Mouse (Mus musculus) large intestine, adult 2 months (tissue): Measurements from ENCODE around the gene Nrbp1. TPM values are rescaled to one million over a fixed set of nuclear protein-coding genes. Genes with fewer than 3 reads are reported as not detected.

Source experiments
- DNase-seq: peaks from one replicate; pipeline ENCODE4 v3.0.0-alpha.2; 2012; ENCODE audit warnings: low read depth, low spot score
- WGBS: fragments of 180-500 bp; shearing (Covaris S2); methylation state at CpG from one replicate; pipeline ENCODE4 v1.1.7; 2018; 5-methylcytosine and 5-hydroxymethylcytosine counted together
- polyA plus RNA-seq: library from polyadenylated mRNA; depleted of rRNA; stranded (reverse); fragments of >200 nt; gene quantifications from 2 replicates; pipeline ENCODE4 v1.2.3, GENCODE M21; 2012; rRNA removed

Gene Nrbp1
- polyA plus RNA-seq = 143 and 149 TPM in 2 replicates

DNA sequence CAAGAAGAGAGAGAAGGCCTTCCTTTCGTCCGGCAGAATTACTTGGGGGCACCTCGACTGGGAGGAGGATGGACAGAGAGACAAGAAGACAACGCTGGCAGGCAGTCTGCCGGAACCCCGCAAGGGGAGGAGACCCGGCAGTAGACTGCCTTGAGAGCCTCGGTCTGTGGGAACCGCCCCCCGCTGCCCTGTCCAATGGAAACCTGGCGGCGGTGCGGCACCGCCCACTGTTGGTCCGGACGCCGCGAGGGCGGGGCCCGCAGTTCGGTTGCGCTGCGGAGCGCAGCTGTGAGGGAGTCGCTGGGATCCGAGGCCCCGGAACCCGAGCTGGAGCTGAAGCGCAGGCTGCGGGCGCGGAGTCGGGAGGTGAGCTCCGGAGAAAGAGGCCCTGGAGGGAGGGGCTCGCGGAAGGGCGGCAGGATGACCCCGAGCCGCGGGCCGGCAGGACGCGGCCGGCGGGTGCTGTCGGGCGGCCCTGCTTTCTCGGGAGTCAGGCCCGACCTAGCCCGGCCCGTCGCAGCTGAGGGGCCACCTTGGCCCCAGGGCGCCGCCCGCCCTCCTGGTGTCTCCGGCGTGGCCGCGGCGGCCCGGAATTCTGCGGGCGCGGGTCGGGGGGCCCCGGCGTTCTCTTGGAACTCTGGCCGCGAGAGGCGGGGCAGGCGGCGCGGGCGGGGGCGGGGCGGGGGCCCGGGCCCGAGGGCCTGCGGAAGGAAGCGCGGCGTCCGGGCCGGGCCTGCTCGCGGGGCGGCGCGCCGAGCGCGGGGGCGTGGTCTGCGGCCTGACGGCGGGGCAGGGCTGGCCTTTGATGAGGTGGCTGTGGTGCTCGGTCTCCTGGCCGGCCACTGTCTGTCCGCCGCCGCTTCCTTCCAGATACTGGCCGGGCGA lies at the start of gene Nrbp1, which contains the start of gene Gm9970:
Nrbp1 (plus strand) TSS at position 228 of the 885 bp plus-strand sequence.
Gm9970 (minus strand) TSS at position 596 of the 885 bp plus-strand sequence.
- WGBS = under 1% methylated on average over 96 of the region's 103 CpGs
- no peak for DNase-seq

DNA sequence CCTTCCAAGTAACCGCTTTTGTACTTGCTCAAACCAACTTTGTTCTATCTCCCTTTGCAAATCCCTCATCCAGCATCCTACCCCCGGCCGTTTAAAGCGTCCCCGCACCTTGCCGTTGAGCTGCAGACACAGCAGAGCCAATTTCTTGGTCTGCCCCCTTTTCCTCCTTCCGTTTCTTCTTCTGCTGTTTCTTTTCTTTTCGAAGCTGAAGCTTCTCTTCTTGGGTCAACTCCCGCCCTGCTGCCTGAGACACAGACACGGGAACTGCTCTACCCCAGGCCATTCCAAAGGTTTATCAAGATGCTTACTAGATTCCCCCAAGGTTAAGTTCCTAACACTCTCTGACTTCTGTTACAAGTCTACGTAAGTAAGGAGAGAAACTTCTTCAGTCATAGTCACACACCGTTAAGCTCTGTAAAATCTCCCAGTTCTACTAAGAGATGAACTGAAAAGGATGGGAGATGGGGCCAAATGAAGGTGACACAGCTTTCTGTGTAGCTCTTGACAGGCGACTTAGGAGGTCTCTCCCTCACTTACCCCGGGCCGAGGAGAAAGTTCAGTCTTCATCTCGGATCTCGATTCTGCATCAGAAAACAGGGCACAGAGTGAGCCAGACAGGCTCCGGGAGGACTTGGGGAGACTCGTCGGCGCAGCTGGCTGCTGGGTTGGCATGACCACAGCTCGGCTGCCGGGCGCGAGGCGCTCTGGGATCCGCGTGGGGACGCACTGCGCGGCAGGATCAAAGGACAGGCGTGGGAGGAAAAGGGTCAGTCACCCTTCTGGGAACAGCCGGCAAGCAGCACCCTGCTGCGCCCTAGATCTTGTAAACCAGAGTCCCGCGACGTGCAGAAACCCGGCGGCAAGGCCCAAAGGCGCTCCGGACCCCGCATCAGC lies 48.4 kb upstream of the Nrbp1 start:
- 6% methylated on average over 42 of the region's 42 CpGs for WGBS
- peak; percentile 76 for DNase-seq

DNA sequence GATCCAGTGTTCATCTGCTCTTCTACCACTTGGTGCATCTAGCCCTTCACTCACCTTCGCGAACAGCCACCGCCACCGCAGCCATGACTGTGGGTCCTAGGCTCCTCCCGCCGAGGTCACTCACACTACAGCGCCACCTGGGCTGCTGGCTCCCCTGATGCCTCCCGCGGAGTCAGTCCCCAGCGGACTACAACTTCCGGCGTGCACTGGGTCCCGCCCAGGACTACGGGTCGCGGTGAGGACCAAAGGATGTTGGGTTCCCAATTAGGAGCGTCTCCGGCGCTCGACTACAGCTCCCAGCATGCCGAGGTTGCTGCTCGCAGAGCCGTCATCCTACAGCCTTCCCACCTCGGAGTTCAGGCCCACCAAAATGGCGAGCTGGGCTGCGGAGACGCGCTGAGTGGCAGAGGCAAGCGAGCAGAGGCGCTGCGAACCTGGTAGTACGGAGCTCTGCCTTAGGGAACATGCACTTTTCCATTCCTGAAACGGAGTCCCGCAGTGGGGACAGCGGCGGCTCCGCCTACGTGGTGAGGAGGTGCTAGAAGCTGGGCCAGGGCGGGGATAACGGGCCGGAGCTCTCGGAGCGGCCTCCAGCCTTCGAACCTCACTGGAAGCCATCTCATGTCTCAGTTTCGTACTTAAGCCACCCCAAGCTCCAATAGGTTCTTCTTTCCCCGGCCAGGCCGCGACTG lies 47.6 kb upstream of the Nrbp1 start, which contains the start of the genes Snx17 and Eif2b4:
Snx17 (plus strand) TSS at position 289 of the 692 bp plus-strand sequence.
Eif2b4 (minus strand) TSS at position 492 of the 692 bp plus-strand sequence.
- under 1% methylated on average over 48 of the region's 48 CpGs for WGBS
- peak; percentile 98 for DNase-seq

DNA sequence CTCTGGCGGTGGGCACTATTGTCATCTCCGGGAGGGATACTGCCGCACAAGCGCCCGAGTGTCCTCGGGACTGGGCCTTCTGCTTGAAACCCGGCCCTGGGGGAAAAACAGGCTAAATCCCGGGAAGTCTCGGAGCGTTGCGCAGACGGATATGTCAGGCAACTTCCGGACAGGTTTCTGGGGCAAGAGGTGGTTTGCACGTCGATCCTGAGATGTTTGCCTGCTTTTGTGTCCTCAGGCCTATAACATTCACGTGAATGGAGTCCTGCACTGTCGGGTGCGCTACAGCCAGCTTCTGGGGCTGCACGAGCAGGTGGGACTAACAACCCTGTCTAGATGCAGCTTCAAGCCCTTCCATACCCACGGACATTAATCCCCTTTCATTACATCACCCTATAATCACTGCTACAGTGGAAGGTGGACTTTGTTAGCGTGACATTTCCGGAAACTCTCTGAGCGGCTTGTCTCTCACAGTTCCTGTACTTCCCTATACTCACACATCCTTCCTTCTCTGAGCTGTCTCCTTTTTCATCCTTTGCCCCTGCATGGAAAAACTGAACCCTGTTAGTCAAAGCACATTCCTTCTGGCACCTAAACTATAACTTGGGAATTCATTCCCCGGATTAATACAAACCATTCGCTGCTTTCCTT lies 46.9 kb upstream of the Nrbp1 start:
- WGBS = 6% methylated on average over 25 of the region's 25 CpGs

DNA sequence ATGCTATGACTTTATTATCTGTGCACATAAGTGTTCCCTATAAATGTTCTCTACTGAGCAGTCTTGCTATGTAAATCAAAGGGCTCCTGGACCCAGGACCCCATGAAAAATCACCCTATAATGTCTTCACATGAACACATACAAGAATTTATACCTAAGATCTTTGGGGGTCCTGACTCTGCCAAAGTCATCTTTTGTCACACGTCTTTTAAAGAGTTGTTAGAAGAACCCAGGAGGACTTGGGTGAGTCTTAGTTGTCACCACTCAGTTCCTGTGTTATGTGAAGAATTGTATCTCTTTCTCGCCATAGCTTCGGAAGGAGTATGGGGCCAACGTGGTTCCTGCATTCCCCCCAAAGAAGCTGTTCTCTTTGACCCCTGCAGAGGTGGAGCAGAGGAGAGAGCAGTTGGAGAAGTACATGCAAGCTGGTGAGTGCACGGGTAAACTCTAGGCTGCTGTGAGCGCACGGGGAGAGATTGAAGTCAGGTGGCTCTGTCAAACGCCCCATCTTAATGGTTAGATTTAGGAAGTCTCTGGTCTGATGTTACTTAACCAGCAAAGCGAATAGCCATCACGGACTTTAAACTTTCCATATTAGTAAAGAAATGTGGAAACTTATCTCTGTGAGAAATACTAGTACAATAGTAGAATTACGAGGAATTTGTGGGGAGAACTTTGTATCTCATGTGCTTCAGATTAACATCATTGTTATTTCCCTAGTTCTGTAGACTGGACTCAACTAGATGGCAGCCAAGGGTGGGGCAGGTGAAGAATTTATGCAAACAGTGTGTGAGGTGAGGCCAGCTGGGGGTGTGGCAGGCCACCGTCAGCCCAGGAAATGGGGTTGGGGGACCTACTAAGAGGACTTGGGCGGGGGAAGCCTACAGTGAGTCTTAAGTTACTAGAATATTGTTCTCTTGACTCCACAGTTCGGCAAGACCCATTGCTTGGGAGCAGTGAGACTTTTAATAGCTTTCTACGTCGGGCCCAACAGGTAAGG lies 45.9 kb upstream of the Nrbp1 start:
- WGBS = 83% methylated on average over 16 of the region's 16 CpGs
- no peak for DNase-seq

More for the DNA sequence above, 46.9 kb upstream of the Nrbp1 start:
- no peak for DNase-seq

DNA sequence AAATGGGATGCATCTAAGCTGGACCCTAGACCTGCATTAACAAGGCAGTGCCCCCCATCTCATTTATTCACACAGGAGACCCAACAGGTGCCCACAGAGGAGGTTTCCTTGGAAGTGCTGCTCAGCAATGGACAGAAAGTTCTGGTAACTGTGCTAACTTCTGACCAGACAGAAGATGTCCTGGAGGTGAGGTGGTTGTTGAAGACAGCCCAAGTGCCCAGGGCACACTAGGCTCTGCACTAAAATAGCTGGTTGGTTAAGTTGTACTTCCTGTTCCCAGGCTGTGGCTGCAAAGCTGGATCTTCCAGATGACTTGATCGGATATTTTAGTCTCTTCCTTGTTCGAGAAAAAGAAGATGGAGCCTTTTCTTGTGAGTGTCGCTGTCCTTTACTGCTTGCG lies 45.0 kb upstream of the Nrbp1 start:
- WGBS = 83% methylated on average over 4 of the region's 4 CpGs
- DNase-seq = no peak

DNA sequence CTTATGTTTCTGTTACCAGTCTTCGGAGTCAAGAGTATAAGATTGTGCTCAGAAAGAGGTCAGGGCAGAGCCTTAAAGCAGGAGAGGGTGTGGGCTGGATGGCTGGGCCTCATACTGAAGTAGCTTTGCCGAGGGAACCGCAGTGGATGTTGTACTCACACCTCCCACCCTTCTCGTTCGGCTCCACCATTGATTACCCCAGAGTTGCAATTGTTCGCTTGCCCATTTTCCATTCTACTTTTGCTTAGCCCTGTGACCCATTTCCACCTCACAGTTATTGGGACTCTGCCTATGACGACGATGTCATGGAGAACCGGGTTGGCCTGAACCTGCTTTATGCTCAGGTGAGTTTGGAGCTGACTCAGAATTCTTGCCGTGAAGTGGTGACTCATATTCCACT lies 44.5 kb upstream of the Nrbp1 start:
- 84% methylated on average over 10 of the region's 10 CpGs for WGBS

DNA sequence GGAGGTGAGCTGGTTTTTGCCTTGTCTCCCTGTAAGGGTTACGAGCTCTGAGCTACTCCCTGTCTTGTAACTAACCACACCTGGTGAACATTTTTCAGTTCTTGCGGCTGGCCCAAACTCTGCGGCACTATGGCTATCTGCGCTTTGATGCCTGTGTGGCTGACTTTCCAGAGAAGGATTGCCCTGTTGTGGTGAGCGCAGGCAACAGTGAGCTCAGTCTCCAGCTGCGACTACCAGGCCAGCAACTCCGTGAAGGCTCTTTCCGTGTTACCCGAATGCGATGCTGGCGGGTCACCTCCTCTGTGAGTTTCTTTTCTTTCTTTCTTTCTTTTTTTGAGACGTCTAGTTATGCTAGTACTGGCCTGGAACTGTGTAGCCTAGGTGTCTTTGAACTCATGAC lies 43.6 kb upstream of the Nrbp1 start:
- 92% methylated on average over 12 of the region's 12 CpGs for WGBS
- DNase-seq = no peak

More for the DNA sequence above, 44.5 kb upstream of the Nrbp1 start:
- DNase-seq = no peak

DNA sequence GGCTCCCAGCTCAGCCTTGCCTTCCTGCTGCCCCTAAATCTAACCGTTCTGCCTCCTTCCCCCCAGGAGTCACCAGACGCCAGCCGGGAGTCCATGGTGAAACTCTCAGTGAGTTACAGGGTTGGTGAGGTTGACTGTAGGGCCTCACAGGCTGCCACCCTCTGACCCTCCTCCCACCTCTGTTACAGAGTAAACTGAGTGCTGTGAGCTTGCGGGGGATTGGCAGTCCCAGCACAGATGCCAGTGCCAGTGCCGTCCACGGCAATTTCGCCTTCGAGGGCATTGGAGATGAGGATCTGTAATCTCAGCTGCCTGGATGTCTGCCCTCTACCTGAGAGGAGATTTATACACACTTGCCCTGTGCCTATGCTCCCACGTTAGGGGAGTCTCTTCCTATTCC lies 42.5 kb upstream of the Nrbp1 start:
- no peak for DNase-seq
- 76% methylated on average over 9 of the region's 9 CpGs for WGBS

DNA sequence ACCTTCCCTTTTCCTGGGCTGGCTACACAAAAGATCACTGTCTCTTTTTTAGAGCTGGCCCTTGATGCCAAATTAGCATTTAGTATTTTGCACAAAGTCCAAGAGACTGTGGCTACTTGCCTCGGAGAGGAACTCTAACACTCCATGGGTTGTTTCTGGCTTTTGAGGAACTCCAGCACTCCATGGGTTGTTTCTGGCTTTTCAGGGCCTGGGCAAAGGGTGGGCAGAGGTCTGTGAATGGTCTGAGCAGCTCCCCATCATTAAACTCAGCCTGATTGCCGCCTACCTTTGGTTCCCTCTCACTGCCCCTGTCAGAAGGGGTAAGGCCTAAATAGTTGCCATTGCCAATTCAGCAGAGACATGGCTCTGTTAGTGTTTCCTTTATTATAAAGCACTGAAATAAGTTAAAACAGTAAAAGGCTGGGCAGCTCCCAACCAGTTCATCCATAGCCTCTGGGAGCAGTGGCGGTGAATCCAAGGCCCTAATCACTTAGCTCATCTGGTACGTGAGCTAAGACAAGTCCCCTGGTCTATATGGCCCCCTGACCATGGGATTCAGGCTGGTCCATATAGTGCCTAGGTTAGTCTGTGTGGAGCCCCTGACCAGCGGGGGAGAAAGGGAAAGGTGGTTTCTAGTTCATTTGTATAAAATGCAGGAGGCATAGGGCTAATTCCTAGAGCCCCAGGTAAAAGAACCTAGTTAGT lies 41.9 kb upstream of the Nrbp1 start:
- 77% methylated on average over 5 of the region's 5 CpGs for WGBS
- no peak for DNase-seq

DNA sequence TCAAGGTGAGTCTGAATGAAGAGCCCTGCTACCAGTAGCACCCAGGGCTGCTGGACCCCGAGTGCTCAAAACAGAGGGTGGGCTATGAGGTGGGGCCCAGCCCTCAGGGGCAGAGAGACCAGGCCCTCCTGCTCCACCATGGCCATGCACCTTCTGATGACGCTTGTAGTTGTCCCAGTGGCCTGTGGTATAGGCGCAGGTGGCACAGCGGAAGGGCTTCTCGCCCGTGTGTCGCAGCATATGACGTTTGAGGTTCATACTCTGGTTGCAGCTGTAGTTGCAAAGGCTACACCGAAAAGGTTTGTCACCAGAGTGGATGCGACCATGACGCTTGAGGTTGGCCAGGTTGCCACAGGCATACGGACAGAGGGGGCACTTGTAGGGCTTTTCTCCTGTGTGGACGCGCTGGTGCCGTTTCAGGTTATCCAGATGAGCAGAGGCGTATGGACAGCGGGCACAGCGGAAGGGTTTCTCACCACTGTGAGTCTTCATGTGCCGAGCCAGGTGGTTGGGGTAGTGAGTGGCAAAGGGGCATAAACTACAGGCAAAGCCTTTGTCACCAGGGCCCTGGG lies 41.3 kb upstream of the Nrbp1 start:
- DNase-seq = no peak
- WGBS = 88% methylated on average over 19 of the region's 19 CpGs

DNA sequence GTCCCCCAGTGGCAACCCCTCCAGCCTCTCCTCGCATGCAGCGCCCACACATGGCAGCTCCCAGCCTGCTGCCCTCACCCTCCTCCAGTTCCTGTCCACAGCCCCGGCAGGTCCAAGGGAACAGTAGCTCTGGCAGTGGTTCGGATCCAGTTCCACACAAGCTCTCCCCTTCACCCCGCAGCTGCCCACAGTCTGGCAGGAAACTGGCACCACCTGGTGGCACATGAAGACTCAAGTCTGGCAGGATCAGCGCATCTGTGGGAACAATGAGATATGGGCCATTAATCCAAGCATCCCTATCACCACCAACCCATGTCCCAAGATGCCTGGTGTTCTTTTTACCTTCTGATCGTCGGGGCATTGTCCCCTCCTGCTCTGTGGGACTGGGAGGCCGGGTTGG lies 40.8 kb upstream of the Nrbp1 start:
- 67% methylated on average over 9 of the region's 9 CpGs for WGBS
- no peak for DNase-seq

DNA sequence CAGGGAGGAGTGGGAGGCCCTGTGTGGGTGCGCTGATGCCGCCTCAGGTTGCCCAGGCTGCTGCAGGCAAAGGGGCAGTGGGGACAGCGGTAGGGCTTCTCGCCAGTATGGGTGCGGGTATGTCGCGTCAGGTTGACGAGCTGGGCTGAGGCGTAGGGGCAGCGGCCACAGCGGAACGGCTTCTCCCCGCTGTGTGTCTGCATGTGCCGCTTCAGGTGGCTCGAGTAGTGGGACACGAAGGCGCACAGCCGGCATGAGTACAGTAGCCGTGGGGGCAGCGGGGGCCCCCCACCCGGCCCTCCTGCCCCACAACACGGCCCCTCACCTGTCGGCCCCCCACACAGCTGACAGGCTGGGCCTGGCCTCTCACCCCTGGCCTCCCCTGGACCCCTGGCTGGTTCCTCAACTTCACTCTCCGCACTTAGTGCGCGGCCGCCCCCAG lies 40.3 kb upstream of the Nrbp1 start:
- 87% methylated on average over 27 of the region's 27 CpGs for whole genome bisulfite sequencing
- DNase-seq = no peak

DNA sequence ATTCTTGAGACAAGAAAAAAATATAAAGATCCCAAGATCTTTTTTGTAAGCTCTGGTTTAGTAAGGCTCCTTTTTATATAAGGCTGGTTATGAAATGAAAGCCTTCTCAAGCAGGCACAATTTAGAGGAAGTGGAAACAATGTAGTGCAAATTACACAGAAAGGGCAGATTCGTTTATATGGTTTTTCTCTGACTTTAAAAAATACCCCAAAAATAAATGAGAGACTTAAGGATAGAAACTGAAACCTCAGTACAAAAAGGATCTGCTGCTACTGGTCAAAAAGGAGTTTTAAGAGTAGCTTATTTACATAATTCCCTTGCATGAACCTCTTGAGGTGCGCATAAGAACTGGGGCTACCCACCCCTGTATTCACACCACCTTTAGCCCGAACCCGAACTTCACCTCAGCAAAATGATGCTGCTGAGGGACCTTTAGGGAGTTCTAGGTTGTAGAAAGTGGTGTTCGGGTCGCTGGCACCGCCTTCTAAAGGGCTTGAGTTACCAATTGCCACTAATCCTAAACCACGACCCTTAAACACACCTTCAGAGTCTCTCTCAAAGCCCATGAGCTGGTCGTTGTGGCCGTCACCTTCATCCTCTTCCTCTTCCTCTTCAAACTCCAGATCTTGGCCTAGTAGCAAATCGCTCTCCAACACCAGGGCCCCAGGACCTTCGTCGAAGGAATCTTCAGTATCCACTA lies 39.5 kb upstream of the Nrbp1 start:
- 4% methylated on average over 13 of the region's 13 CpGs for WGBS
- DNase-seq = no peak

DNA sequence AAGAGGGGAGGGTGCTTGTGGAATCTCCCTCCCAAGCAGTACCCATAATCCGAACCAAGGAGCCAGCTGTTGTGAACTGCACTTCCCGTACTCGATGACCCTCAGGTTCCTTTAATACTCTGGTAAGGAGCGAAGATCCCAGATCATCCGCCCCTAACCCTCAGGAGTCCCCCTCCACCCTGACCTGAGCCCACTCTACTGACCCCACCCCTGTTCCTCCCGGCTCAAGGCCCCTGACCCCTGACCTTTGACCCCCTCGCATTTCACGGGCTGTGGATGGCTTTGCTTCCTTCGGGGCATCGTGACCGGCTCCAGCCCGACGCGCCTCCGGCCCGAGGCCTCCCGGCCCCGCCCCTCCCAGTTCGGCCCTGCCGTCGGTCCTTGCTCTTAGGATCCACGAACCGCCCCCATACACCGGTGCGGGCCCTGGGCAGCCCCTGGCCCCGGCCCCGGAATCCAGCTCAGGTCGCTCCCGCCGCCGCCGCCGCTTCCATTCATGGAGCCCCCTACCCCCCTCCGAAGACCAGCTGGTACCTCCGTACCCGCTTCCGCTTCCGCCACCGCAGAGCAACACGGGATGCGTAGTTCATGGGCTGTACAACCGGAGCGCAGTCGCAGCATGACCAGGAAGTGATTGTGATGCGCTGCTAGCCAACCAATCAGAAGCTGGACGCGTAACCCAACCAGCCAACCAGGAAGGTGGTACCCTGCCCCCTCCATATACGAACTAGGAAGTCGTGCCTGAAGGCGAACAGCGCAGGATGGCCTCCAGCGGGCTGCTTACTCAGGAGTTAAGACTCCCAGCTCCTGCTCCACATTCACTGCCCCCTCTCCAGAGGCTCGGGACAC lies 38.7 kb upstream of the Nrbp1 start, which contains the start of gene Zfp513:
Zfp513 (minus strand) TSS at position 562 of the 849 bp plus-strand sequence.
- WGBS = under 1% methylated on average over 53 of the region's 53 CpGs
- DNase-seq = peak; percentile 93
